Mouse (Mus musculus): ENCODE measurements at regions not wholly inside any gene's neighbourhood (a gene's known extent, or its start where the extent isn't known, plus 50 kb on each side); places are given as distances from the start of the nearest gene placed in this dataset.

DNA sequence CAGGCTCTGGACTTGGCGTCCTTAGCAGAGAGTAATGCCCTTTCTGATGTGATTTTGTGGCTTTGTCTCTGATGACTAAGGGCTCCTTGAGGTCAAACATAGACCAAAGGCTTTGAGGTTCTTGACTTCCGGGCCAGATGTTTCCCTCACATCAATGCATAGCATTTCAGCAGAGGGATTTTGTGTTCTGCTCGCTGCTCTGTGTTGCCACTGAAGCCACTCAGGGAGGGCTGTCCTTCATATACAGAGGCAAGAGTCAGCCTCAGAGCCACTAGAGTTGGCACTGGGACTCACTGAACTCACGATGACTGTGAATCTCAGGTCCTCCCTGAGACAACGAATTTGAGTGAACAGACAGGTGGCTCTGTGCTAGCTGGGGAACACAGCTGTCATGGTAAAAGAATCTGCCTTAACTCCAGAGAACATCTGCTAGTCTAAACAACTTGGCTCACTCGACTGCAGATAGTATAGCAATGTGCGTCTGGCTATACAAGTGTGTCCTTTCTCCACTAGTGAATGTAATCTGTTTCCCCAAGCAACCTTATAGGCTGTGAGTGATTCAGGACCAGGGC lies 74.3 kb downstream of the Gp2 start:
- Histone ChIP-seq H3K4me3 (ENCODE audit: low read depth, low read length) (no peak overlapping the region), H3K27me3 (ENCODE audit: control insufficient read depth, insufficient read depth, low read length) (no peaks in the 10 kb centered on the region), H3K4me2 (ENCODE audit: low read depth, low read length) (no peak overlapping the region), H3K4me1 (ENCODE audit: control insufficient read depth, insufficient read depth, low read length) (no peaks in the 10 kb centered on the region), H3K9ac (replicated peaks; ENCODE audit: low read length) (no peak overlapping the region), H3K9me3 (replicated peaks; ENCODE audit: control insufficient read depth, low read length) (no peaks in the 10 kb centered on the region), H3K36me3 (replicated peaks; ENCODE audit: control insufficient read depth, insufficient read depth, low read depth, low read length) (no peaks in the 10 kb centered on the region), H3K27ac (replicated peaks; ENCODE audit: low read depth, low read length) (no peak overlapping the region)
- DNase-seq (ENCODE audit: low spot score) (no peak), ATAC-seq (replicated peaks; ENCODE audit: insufficient number of reproducible peaks, low FRiP score, low TSS enrichment, low read depth) (no peak)
- 82% methylated on average over 7 of the region's 7 CpGs for WGBS

DNA sequence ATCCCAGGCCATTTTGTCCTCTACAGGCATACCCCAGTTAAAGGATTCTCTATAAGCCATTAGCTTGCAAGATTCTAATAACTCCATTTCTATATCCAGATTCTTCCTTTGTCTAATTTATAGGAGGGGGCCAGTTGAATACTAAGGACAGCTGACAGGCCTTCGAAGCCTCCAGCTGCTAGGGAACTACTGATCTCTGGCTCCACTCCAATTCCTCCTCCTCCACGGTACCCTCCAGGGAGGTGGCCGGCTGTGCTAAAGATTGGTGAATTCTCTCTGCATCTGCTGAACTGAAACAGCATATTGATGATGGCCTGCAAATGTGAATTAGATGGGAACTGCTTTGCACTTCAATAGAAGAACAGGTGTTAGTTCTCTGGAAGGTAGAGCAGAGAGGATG lies 79.2 kb downstream of the Gp2 start:
- H3K4me3 ChIP-seq (ENCODE audit: low read depth, low read length): no peak overlapping the region
- no peaks in the 10 kb centered on the region for H3K36me3 ChIP-seq (replicated peaks; ENCODE audit: control insufficient read depth, insufficient read depth, low read depth, low read length)
- no peaks in the 10 kb centered on the region for H3K27me3 ChIP-seq (ENCODE audit: control insufficient read depth, insufficient read depth, low read length)
- no peaks in the 10 kb centered on the region for H3K9me3 ChIP-seq (replicated peaks; ENCODE audit: control insufficient read depth, low read length)
- ATAC-seq (replicated peaks; ENCODE audit: insufficient number of reproducible peaks, low FRiP score, low TSS enrichment, low read depth) (no peak), DNase-seq (ENCODE audit: low spot score) (no peak)
- H3K27ac ChIP-seq (replicated peaks; ENCODE audit: low read depth, low read length): no peak overlapping the region
- no peaks in the 10 kb centered on the region for H3K4me1 ChIP-seq (ENCODE audit: control insufficient read depth, insufficient read depth, low read length)
- H3K4me2 ChIP-seq (ENCODE audit: low read depth, low read length): no peak overlapping the region
- H3K9ac ChIP-seq (replicated peaks; ENCODE audit: low read length): no peak overlapping the region
- 72% methylated on average over 3 of the region's 3 CpGs for WGBS

- Histone ChIP-seq H3K9ac (replicated peaks; ENCODE audit: low read length) (no peak overlapping the region), H3K4me2 (ENCODE audit: low read depth, low read length) (no peak overlapping the region), H3K4me1 (ENCODE audit: control insufficient read depth, insufficient read depth, low read length) (no peaks in the 10 kb centered on the region), H3K36me3 (replicated peaks; ENCODE audit: control insufficient read depth, insufficient read depth, low read depth, low read length) (no peaks in the 10 kb centered on the region), H3K4me3 (ENCODE audit: low read depth, low read length) (no peak overlapping the region), H3K27me3 (ENCODE audit: control insufficient read depth, insufficient read depth, low read length) (no peaks in the 10 kb centered on the region), H3K9me3 (replicated peaks; ENCODE audit: control insufficient read depth, low read length) (no peaks in the 10 kb centered on the region), H3K27ac (replicated peaks; ENCODE audit: low read depth, low read length) (no peak overlapping the region)
- DNase-seq (ENCODE audit: low spot score): no peak
- peak; percentile 3; the same call in 1 of the 2 replicates for ATAC-seq (replicated peaks; ENCODE audit: insufficient number of reproducible peaks, low FRiP score, low TSS enrichment, low read depth)
- WGBS: 38% methylated on average over 1 of the region's 1 CpGs
Observed at GRCm38 (mm10) chr7:119364268-119364596, 94.9 kb downstream of the Gp2 start.

- Histone ChIP-seq H3K36me3 (replicated peaks; ENCODE audit: control insufficient read depth, insufficient read depth, low read depth, low read length) (no peaks in the 10 kb centered on the region), H3K4me3 (ENCODE audit: low read depth, low read length) (no peak overlapping the region), H3K4me2 (ENCODE audit: low read depth, low read length) (no peak overlapping the region), H3K27me3 (ENCODE audit: control insufficient read depth, insufficient read depth, low read length) (no peaks in the 10 kb centered on the region), H3K4me1 (ENCODE audit: control insufficient read depth, insufficient read depth, low read length) (no peaks in the 10 kb centered on the region), H3K27ac (replicated peaks; ENCODE audit: low read depth, low read length) (no peak overlapping the region), H3K9ac (replicated peaks; ENCODE audit: low read length) (no peak overlapping the region), H3K9me3 (replicated peaks; ENCODE audit: control insufficient read depth, low read length) (no peaks in the 10 kb centered on the region)
- ATAC-seq (replicated peaks; ENCODE audit: insufficient number of reproducible peaks, low FRiP score, low TSS enrichment, low read depth) (peak; percentile 84), DNase-seq (ENCODE audit: low spot score) (peak; percentile 4)
- WGBS: 58% methylated on average over 5 of the region's 5 CpGs
Observed at GRCm38 (mm10) chr7:119363552-119364267, 95.4 kb downstream of the Gp2 start.

DNA sequence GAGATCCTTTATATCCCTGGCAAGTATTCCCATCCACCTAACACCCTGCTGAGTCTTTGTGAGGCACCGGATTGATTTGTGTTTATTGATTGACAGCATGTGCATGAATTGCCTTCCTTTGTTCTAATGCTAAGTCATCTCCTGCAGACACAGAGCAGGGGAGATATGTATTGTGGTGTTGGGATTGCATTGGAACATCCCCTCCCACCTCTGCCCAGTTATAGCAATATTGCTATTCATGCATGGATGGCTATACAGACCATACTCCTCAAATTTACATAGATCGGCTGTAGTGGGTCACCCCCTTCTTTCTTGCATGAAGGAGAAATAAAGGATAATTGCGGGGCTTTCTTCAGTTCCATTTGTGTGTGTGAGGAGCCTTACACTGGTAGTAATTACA lies 101.7 kb downstream of the Gp2 start:
- H3K9me3 ChIP-seq (replicated peaks; ENCODE audit: control insufficient read depth, low read length): no peaks in the 10 kb centered on the region
- no peak for ATAC-seq (replicated peaks; ENCODE audit: insufficient number of reproducible peaks, low FRiP score, low TSS enrichment, low read depth)
- H3K4me3 ChIP-seq (ENCODE audit: low read depth, low read length): no peak overlapping the region
- no peaks in the 10 kb centered on the region for H3K4me1 ChIP-seq (ENCODE audit: control insufficient read depth, insufficient read depth, low read length)
- no peak for DNase-seq (ENCODE audit: low spot score)
- H3K9ac ChIP-seq (replicated peaks; ENCODE audit: low read length): no peak overlapping the region
- H3K27ac ChIP-seq (replicated peaks; ENCODE audit: low read depth, low read length): no peak overlapping the region
- H3K36me3 ChIP-seq (replicated peaks; ENCODE audit: control insufficient read depth, insufficient read depth, low read depth, low read length): no peaks in the 10 kb centered on the region
- no peaks in the 10 kb centered on the region for H3K27me3 ChIP-seq (ENCODE audit: control insufficient read depth, insufficient read depth, low read length)
- no peak overlapping the region for H3K4me2 ChIP-seq (ENCODE audit: low read depth, low read length)
- WGBS: 77% methylated on average over 3 of the region's 3 CpGs

GRCm38 (mm10) chr7:119356251-119356650 lies 102.8 kb downstream of the Gp2 start:
- H3K27ac ChIP-seq (replicated peaks; ENCODE audit: low read depth, low read length): no peak overlapping the region
- DNase-seq (ENCODE audit: low spot score) (peak; percentile 69), ATAC-seq (replicated peaks; ENCODE audit: insufficient number of reproducible peaks, low FRiP score, low TSS enrichment, low read depth) (no peak)
- no peak overlapping the region for H3K9ac ChIP-seq (replicated peaks; ENCODE audit: low read length)
- H3K4me3 ChIP-seq (ENCODE audit: low read depth, low read length): no peak overlapping the region
- H3K36me3 ChIP-seq (replicated peaks; ENCODE audit: control insufficient read depth, insufficient read depth, low read depth, low read length): no peaks in the 10 kb centered on the region
- no peak overlapping the region for H3K4me2 ChIP-seq (ENCODE audit: low read depth, low read length)
- no peaks in the 10 kb centered on the region for H3K4me1 ChIP-seq (ENCODE audit: control insufficient read depth, insufficient read depth, low read length)
- no peaks in the 10 kb centered on the region for H3K27me3 ChIP-seq (ENCODE audit: control insufficient read depth, insufficient read depth, low read length)
- H3K9me3 ChIP-seq (replicated peaks; ENCODE audit: control insufficient read depth, low read length): no peaks in the 10 kb centered on the region

GRCm38 (mm10) chr7:119352571-119352970 lies 106.5 kb downstream of the Gp2 start:
- WGBS: 88% methylated on average over 12 of the region's 12 CpGs
- ATAC-seq (replicated peaks; ENCODE audit: insufficient number of reproducible peaks, low FRiP score, low TSS enrichment, low read depth): no peak
- no peak overlapping the region for H3K27ac ChIP-seq (replicated peaks; ENCODE audit: low read depth, low read length)
- H3K4me2 ChIP-seq (ENCODE audit: low read depth, low read length): no peak overlapping the region
- no peaks in the 10 kb centered on the region for H3K36me3 ChIP-seq (replicated peaks; ENCODE audit: control insufficient read depth, insufficient read depth, low read depth, low read length)
- no peaks in the 10 kb centered on the region for H3K4me1 ChIP-seq (ENCODE audit: control insufficient read depth, insufficient read depth, low read length)
- H3K9ac ChIP-seq (replicated peaks; ENCODE audit: low read length): no peak overlapping the region
- DNase-seq (ENCODE audit: low spot score): no peak
- no peak overlapping the region for H3K4me3 ChIP-seq (ENCODE audit: low read depth, low read length)
- no peaks in the 10 kb centered on the region for H3K9me3 ChIP-seq (replicated peaks; ENCODE audit: control insufficient read depth, low read length)
- H3K27me3 ChIP-seq (ENCODE audit: control insufficient read depth, insufficient read depth, low read length): no peaks in the 10 kb centered on the region

DNA sequence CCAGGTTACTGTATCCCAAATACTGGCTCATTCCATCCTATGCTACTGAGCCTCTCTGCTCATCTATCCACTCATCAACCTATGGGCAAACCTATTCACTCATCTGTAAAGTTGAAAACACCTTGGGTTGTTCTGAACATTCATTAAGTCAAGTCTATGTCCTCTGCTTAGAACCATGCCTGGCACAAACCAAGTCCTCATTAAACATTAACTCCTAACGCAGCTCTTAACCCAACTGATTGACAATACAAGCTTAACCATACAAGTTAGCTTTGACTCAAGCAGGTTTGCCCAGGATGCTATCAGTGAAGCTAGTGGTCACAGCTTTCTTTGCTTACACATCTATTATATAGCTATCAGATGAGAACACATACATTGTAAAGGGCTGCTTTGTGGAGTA lies 108.4 kb downstream of the Gp2 start:
- Histone ChIP-seq H3K9me3 (replicated peaks; ENCODE audit: control insufficient read depth, low read length) (no peaks in the 10 kb centered on the region), H3K27ac (replicated peaks; ENCODE audit: low read depth, low read length) (no peak overlapping the region), H3K4me3 (ENCODE audit: low read depth, low read length) (no peak overlapping the region), H3K27me3 (ENCODE audit: control insufficient read depth, insufficient read depth, low read length) (no peaks in the 10 kb centered on the region), H3K9ac (replicated peaks; ENCODE audit: low read length) (no peak overlapping the region), H3K4me1 (ENCODE audit: control insufficient read depth, insufficient read depth, low read length) (no peaks in the 10 kb centered on the region), H3K36me3 (replicated peaks; ENCODE audit: control insufficient read depth, insufficient read depth, low read depth, low read length) (no peaks in the 10 kb centered on the region), H3K4me2 (ENCODE audit: low read depth, low read length) (no peak overlapping the region)
- DNase-seq (ENCODE audit: low spot score) (no peak), ATAC-seq (replicated peaks; ENCODE audit: insufficient number of reproducible peaks, low FRiP score, low TSS enrichment, low read depth) (no peak)
- WGBS: 86% methylated on average over 1 of the region's 1 CpGs
